Mouse (Mus musculus) heart, postnatal 36 days (tissue): ENCODE results near the gene Ahrr. TPM values are rescaled to one million over a fixed set of nuclear protein-coding genes. Genes with fewer than 3 reads are reported as not detected.

ENCODE experiments used
- DNase-seq, 2 experiments: peaks; one replicate each; pipeline ENCODE4 v3.0.0; 2021 to 2022
- intact Hi-C: fragments of 180-260 bp; cut with DNase I; formaldehyde crosslinking; loops from one replicate; pipeline ENCODE4 v1.15.1; 2025
- total RNA-seq, 2 experiments: library from RNA; stranded (reverse); gene quantifications; 2 replicates each; pipeline ENCODE4 v1.2.3; 2021

Ahrr gene
- total RNA-seq, 2 experiments from 2014 or later, result 0.73 to 0.97 TPM

- intact Hi-C loops, result loop anchor here (2.0 kb wide), 1 partner anchor 46 kb away; the partner anchor contains the start of gene Ahrr
- DNase-seq, result no peak
Measured at GRCm38 (mm10) chr13:74246494-74246893, 45.6 kb downstream of the Ahrr start.

- no peak for DNase-seq
- intact Hi-C loops, result loop anchor here (2.0 kb wide), 2 partner anchors 35 to 47 kb away; partner anchors contain the start of gene Ahrr
Measured at GRCm38 (mm10) chr13:74245899-74246231, 46.3 kb downstream of the Ahrr start.

GRCm38 (mm10) chr13:74245214-74245898 is 46.8 kb downstream of the Ahrr start:
- intact Hi-C loops, result loop anchor here (2.0 kb wide), 1 partner anchor 35 kb away; no protein-coding TSS in a partner anchor
- peak; percentile 67 for DNase-seq

- intact Hi-C loops, result no loop called here
- no peak for DNase-seq
Measured at GRCm38 (mm10) chr13:74237574-74237973, 54.6 kb downstream of the Ahrr start.

- DNase-seq, result no peak
- intact Hi-C loops, result no loop called here
Measured at GRCm38 (mm10) chr13:74220659-74221058, 71.5 kb downstream of the Ahrr start.

GRCm38 (mm10) chr13:74218441-74218840 is 73.7 kb downstream of the Ahrr start:
- no peak for DNase-seq
- intact Hi-C loops, result no loop called here

GRCm38 (mm10) chr13:74208986-74209345 is 83.2 kb downstream of the Ahrr start:
- DNase-seq, result peak in 1 of 2 experiments; percentile 12
- intact Hi-C loops, result loop anchor here (5.0 kb wide), 2 partner anchors 93 to 108 kb away; partner anchors contain the start of gene Pdcd6

- DNase-seq, result peak; percentile 92
- intact Hi-C loops, result loop anchor here (5.0 kb wide), 2 partner anchors 94 to 109 kb away; partner anchors contain the start of gene Pdcd6
Measured at GRCm38 (mm10) chr13:74208317-74208985, 83.7 kb downstream of the Ahrr start, which contains the start of gene Exoc3. TSS of gene Exoc3 (minus strand) at chr13:74208732.

- no peak for DNase-seq
- intact Hi-C loops, result no loop called here
Measured at GRCm38 (mm10) chr13:74196451-74196850, 95.7 kb downstream of the Ahrr start.

- DNase-seq, result no peak
- intact Hi-C loops, result loop anchor here (2.0 kb wide), 1 partner anchor 108 kb away; no protein-coding TSS in a partner anchor
Measured at GRCm38 (mm10) chr13:74192613-74193012, 99.5 kb downstream of the Ahrr start.

GRCm38 (mm10) chr13:74183011-74183695 is 109.0 kb downstream of the Ahrr start:
- DNase-seq, result no peak
- intact Hi-C loops, result loop anchor here (5.0 kb wide), 1 partner anchor 86 kb away; no protein-coding TSS in a partner anchor

GRCm38 (mm10) chr13:74172036-74172435 is 120.1 kb downstream of the Ahrr start:
- intact Hi-C loops, result no loop called here
- DNase-seq, result no peak

- intact Hi-C loops, result no loop called here
- no peak for DNase-seq
Measured at GRCm38 (mm10) chr13:74169446-74170164, 122.5 kb downstream of the Ahrr start.

- DNase-seq, result peak; percentile 31 to 40
- intact Hi-C loops, result no loop called here
Measured at GRCm38 (mm10) chr13:74167492-74167891, 124.6 kb downstream of the Ahrr start.

GRCm38 (mm10) chr13:74167057-74167413 is 125.1 kb downstream of the Ahrr start:
- intact Hi-C loops, result no loop called here
- peak; percentile 6 to 7 for DNase-seq

GRCm38 (mm10) chr13:74166348-74167056 is 125.6 kb downstream of the Ahrr start:
- DNase-seq, result peak; percentile 31 to 48
- intact Hi-C loops, result no loop called here
